Mouse (Mus musculus) brain, embryonic 18.5 days (tissue): ENCODE measurements around the gene Ntng2.

Experiments
- DNase-seq: peaks from one replicate; pipeline ENCODE4 v3.0.0-alpha.2; 2012; ENCODE audit warnings: low read depth, low spot score

Gene Ntng2

GRCm38 (mm10) chr2:29237623-29238022 is 15.2 kb downstream of the Ntng2 start:
- DNase-seq = no peak

- no peak for DNase-seq
Observed at GRCm38 (mm10) chr2:29235811-29236210, 17.0 kb downstream of the Ntng2 start.

GRCm38 (mm10) chr2:29235026-29235425 is 17.8 kb downstream of the Ntng2 start:
- no peak for DNase-seq

GRCm38 (mm10) chr2:29234002-29234401 is 18.8 kb downstream of the Ntng2 start:
- no peak for DNase-seq

- DNase-seq = no peak
Observed at GRCm38 (mm10) chr2:29230191-29230835, 22.5 kb downstream of the Ntng2 start.

GRCm38 (mm10) chr2:29226671-29227070 is 26.1 kb downstream of the Ntng2 start:
- DNase-seq = no peak

- DNase-seq = no peak
Observed at GRCm38 (mm10) chr2:29223591-29224262, 29.1 kb downstream of the Ntng2 start.

- DNase-seq = no peak
Observed at GRCm38 (mm10) chr2:29222302-29222701, 30.5 kb downstream of the Ntng2 start.

- no peak for DNase-seq
Observed at GRCm38 (mm10) chr2:29218831-29219230, 34.0 kb downstream of the Ntng2 start.

- no peak for DNase-seq
Observed at GRCm38 (mm10) chr2:29217897-29218296, 34.9 kb downstream of the Ntng2 start.

GRCm38 (mm10) chr2:29217042-29217441 is 35.8 kb downstream of the Ntng2 start:
- no peak for DNase-seq

GRCm38 (mm10) chr2:29216286-29217012 is 36.4 kb downstream of the Ntng2 start:
- no peak for DNase-seq

- no peak for DNase-seq
Observed at GRCm38 (mm10) chr2:29206156-29206555, 46.6 kb downstream of the Ntng2 start.

GRCm38 (mm10) chr2:29201223-29201955 is 51.4 kb downstream of the Ntng2 start:
- no peak for DNase-seq

- no peak for DNase-seq
Observed at GRCm38 (mm10) chr2:29199909-29200308, 52.9 kb downstream of the Ntng2 start.

GRCm38 (mm10) chr2:29198446-29198845 is 54.4 kb downstream of the Ntng2 start:
- DNase-seq = no peak

- no peak for DNase-seq
Observed at GRCm38 (mm10) chr2:29196844-29197243, 56.0 kb downstream of the Ntng2 start.

GRCm38 (mm10) chr2:29194547-29195463 is 58.0 kb downstream of the Ntng2 start:
- DNase-seq = no peak

GRCm38 (mm10) chr2:29193819-29194546 is 58.8 kb downstream of the Ntng2 start:
- DNase-seq = no peak

GRCm38 (mm10) chr2:29192629-29193278 is 60.1 kb downstream of the Ntng2 start:
- DNase-seq = no peak
